Mouse (Mus musculus) liver, postnatal 0 days (tissue): ENCODE data around the gene Mettl14.

ENCODE experiments used
- CTCF ChIP-seq: sonication (generic); IDR thresholded peaks from 2 replicates; pipeline ENCODE4 v1.5.1; 2016; ENCODE audit warnings: antibody characterized with exemption, low read depth
- EP300 ChIP-seq: IDR thresholded peaks from 2 replicates; pipeline ENCODE4 v1.6.1; 2016; ENCODE audit warnings: antibody characterized with exemption, low read depth, mild to moderate bottlenecking

DNA sequence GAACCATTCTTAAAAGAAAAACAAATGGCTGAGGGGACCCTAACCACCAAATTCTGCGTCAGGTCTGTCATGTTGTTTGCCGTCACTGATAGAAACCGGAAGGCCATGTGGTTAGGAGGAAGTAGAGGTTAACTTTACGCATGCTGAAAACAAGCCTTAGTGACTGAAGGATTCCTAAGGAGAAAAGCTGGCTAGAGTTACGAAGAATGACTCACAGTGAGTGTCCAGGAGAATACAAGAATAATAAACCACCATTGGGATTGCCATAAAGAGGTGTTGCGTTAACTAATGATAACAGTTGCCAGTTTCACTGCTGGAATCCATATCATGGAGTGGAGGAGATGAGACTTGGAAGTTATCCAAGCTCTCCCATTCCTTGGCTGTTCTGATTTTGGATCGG, 51.0 kb downstream of the Mettl14 start:
- no peak for TF ChIP-seq CTCF
- no peak for TF ChIP-seq EP300
